8 mouse cellular contexts compared by ENCODE assay signal in genomic region chr19:44282534-44283156, GRCm38 (mm10). TPM values are rescaled to one million over a fixed set of nuclear protein-coding genes. Genes with fewer than 3 reads are reported as not detected.
DNase-seq lines count a peak whose midpoint lies in the region; ATAC-seq and TF ChIP-seq lines count a peak whose summit lies in the region.

No protein-coding gene starts in this region.

- no peak overlapping the region; the same call in 1 of the 2 replicates for H3K4me2 ChIP-seq in heart, embryonic 11.5 days
- no peak overlapping the region for H3K4me2 ChIP-seq in intestine, embryonic 14.5 days (ENCODE audit: low read length)
- no peak overlapping the region for H3K4me2 ChIP-seq in midbrain, embryonic 15.5 days

- H3K36me3 ChIP-seq in heart, embryonic 11.5 days (ENCODE audit: control insufficient read depth, insufficient read depth, low read length): no peaks in the 10 kb centered on the region
- H3K36me3 ChIP-seq in intestine, embryonic 14.5 days (ENCODE audit: control insufficient read depth, insufficient read depth, low read length): no peaks in the 10 kb centered on the region
- H3K36me3 ChIP-seq in midbrain, embryonic 15.5 days (replicated peaks): no peaks in the 10 kb centered on the region

- TF ChIP-seq CTCF in bone marrow, adult 2 months (IDR thresholded peaks at IDR 0.05; ENCODE audit: control insufficient read depth, insufficient read depth, low read length): no peak

- 26% methylated on average over 9 of the region's 9 CpGs for WGBS in heart, embryonic 11.5 days (ENCODE audit: insufficient replicate concordance)
- 19% methylated on average over 9 of the region's 9 CpGs for WGBS in bone marrow, adult 2 months
- 28% methylated on average over 9 of the region's 9 CpGs for WGBS in intestine, embryonic 14.5 days
- 33% methylated on average over 9 of the region's 9 CpGs for WGBS in midbrain, embryonic 15.5 days

- intact Hi-C loops in heart, postnatal 14 days (cut with DNase I): no loop called here
- intact Hi-C loops in gastrocnemius, postnatal 14 days (cut with DNase I; ENCODE audit: low total_unique reads): no loop called here

- H3K4me3 ChIP-seq in heart, embryonic 11.5 days (ENCODE audit: low read depth, low read length): no peak overlapping the region
- H3K4me3 ChIP-seq in bone marrow, adult 2 months (replicated peaks; ENCODE audit: control insufficient read depth, low read depth, low read length): no peak overlapping the region
- no peak overlapping the region for H3K4me3 ChIP-seq in intestine, embryonic 14.5 days (ENCODE audit: low read depth, low read length)
- no peak overlapping the region for H3K4me3 ChIP-seq in midbrain, embryonic 15.5 days

- peak overlapping the region; percentile 10; the same call in 1 of the 2 replicates for H3K27ac ChIP-seq in heart, embryonic 11.5 days (ENCODE audit: low read depth, low read length)
- H3K27ac ChIP-seq in bone marrow, adult 2 months (ENCODE audit: control insufficient read depth, insufficient read depth, low read depth, low read length, poor library complexity): peak overlapping the region; percentile 16; the same call in 1 of the 2 replicates
- H3K27ac ChIP-seq in intestine, embryonic 14.5 days (ENCODE audit: low read depth): peak overlapping the region; percentile 91
- peak overlapping the region; percentile 58 for H3K27ac ChIP-seq in midbrain, embryonic 15.5 days

- no peaks in the 10 kb centered on the region for H3K27me3 ChIP-seq in heart, embryonic 11.5 days (ENCODE audit: control insufficient read depth, insufficient read depth, low read length)
- H3K27me3 ChIP-seq in intestine, embryonic 14.5 days (replicated peaks; ENCODE audit: control insufficient read depth, insufficient read depth, low read length): no peaks in the 10 kb centered on the region
- no peaks in the 10 kb centered on the region for H3K27me3 ChIP-seq in midbrain, embryonic 15.5 days (replicated peaks)

- TF ChIP-seq POLR2A in bone marrow, adult 2 months (IDR thresholded peaks at IDR 0.05; ENCODE audit: borderline replicate concordance, control insufficient read depth, low read depth, low read length): no peak

- DNase-seq in heart, postnatal 14 days: no peak
- no peak for DNase-seq in intestine, embryonic 14.5 days (ENCODE audit: low spot score)
- no peak for DNase-seq in cerebellum, postnatal 14 days
- DNase-seq in gastrocnemius, postnatal 14 days: no peak

- H3K9ac ChIP-seq in heart, embryonic 11.5 days (ENCODE audit: low read depth, low read length): no peak overlapping the region
- no peak overlapping the region for H3K9ac ChIP-seq in intestine, embryonic 14.5 days (ENCODE audit: low read length)
- H3K9ac ChIP-seq in midbrain, embryonic 15.5 days: no peak overlapping the region

- no peaks in the 10 kb centered on the region for H3K9me3 ChIP-seq in heart, embryonic 11.5 days (replicated peaks; ENCODE audit: control insufficient read depth, low read length)
- H3K9me3 ChIP-seq in intestine, embryonic 14.5 days (ENCODE audit: control insufficient read depth, low read length): no peaks in the 10 kb centered on the region
- H3K9me3 ChIP-seq in midbrain, embryonic 15.5 days: no peaks in the 10 kb centered on the region

- ATAC-seq in heart, embryonic 11.5 days (replicated peaks; ENCODE audit: insufficient number of reproducible peaks, low FRiP score, low TSS enrichment): no peak
- no peak for ATAC-seq in intestine, embryonic 14.5 days (replicated peaks; ENCODE audit: low FRiP score, low TSS enrichment, low read depth)
- no peak for ATAC-seq in midbrain, embryonic 15.5 days (replicated peaks)
- no peak for ATAC-seq in granulocyte monocyte progenitor cell, adult 5-6 weeks (replicated peaks; ENCODE audit: poor library complexity, severe bottlenecking)

- peaks cover 46% of the 10 kb centered on the region for H3K4me1 ChIP-seq in heart, embryonic 11.5 days (ENCODE audit: control insufficient read depth, insufficient read depth, low read length)
- H3K4me1 ChIP-seq in bone marrow, adult 2 months (ENCODE audit: control insufficient read depth, insufficient read depth, low read length): peaks cover 10% of the 10 kb centered on the region
- peaks cover 55% of the 10 kb centered on the region for H3K4me1 ChIP-seq in intestine, embryonic 14.5 days (replicated peaks; ENCODE audit: control insufficient read depth, insufficient read depth, low read length)
- peaks cover 45% of the 10 kb centered on the region for H3K4me1 ChIP-seq in midbrain, embryonic 15.5 days

RNA-seq across cellular contexts. Expression of gene Scd2, which starts 10.8 kb away (rescaled TPM):
- polyA plus RNA-seq in heart, embryonic 11.5 days (2014; fragmentation: Nextera tagmentation; extraction: Ambion mirVana): 150 and 188 TPM in 2 replicates
- 10 to 100 TPM; 24.8 to 27.2 TPM for total RNA-seq in heart, postnatal 14 days (2021)
- polyA plus RNA-seq in bone marrow, adult 2 months (2011; ENCODE audit: insufficient read depth, insufficient read length, low replicate concordance, missing spikeins): 7.2 and 19.7 TPM in 2 replicates
- 341 and 386 TPM in 2 replicates for polyA plus RNA-seq in intestine, embryonic 14.5 days (2014; fragmentation: Nextera tagmentation; extraction: Ambion mirVana)
- polyA plus RNA-seq in midbrain, embryonic 15.5 days (2015; fragmentation: Nextera tagmentation; extraction: Ambion mirVana): 251 and 253 TPM in 2 replicates
- 10 to 100 TPM; 22.8 to 54.0 TPM for total RNA-seq in gastrocnemius, postnatal 14 days (2021)
- total RNA-seq in granulocyte monocyte progenitor cell, adult 5-6 weeks (2014; fragmentation: Nextera tagmentation): 91.6 and 93.4 TPM in 2 replicates
- total RNA-seq in granulocyte monocyte progenitor cell, adult 5-6 weeks (2017): 108 and 109 TPM in 2 replicates

RNA-seq across cellular contexts. Expression of gene Scd4, which starts 50.2 kb away (rescaled TPM):
- 0.11 and 0.18 TPM in 2 replicates for polyA plus RNA-seq in heart, embryonic 11.5 days (2014; fragmentation: Nextera tagmentation; extraction: Ambion mirVana)
- total RNA-seq in heart, postnatal 14 days (2021): 10 to 100 TPM; 13.1 to 14.0 TPM
- polyA plus RNA-seq in bone marrow, adult 2 months (2011; ENCODE audit: insufficient read depth, insufficient read length, low replicate concordance, missing spikeins): not detected in 2 replicates
- polyA plus RNA-seq in intestine, embryonic 14.5 days (2014; fragmentation: Nextera tagmentation; extraction: Ambion mirVana): 0.08 and 0.20 TPM in 2 replicates
- polyA plus RNA-seq in midbrain, embryonic 15.5 days (2015; fragmentation: Nextera tagmentation; extraction: Ambion mirVana): 0.08 and 0.13 TPM in 2 replicates
- under 1 TPM; 0.24 to 0.29 TPM for total RNA-seq in gastrocnemius, postnatal 14 days (2021)
- total RNA-seq in granulocyte monocyte progenitor cell, adult 5-6 weeks (2014; fragmentation: Nextera tagmentation): not detected in 2 replicates
- total RNA-seq in granulocyte monocyte progenitor cell, adult 5-6 weeks (2017): 0.22 TPM in 1 of 2 replicates, not detected in the other

Comparison
In these comparisons a context has a peak if more than half of its experiments do, and no peak if none do; other contexts are left out.
1. H3K27ac ChIP-seq: peak in every context shown above with its lines; median percentile 91 in intestine, embryonic 14.5 days; 58 in midbrain, embryonic 15.5 days; 16 in bone marrow, adult 2 months; 10 in heart, embryonic 11.5 days.